Mouse (Mus musculus) bone marrow, adult 2 months (tissue): ENCODE measurements around the gene Aldh1a3.

Experiments
- CTCF ChIP-seq: fragments of 200-500 bp; IDR thresholded peaks from 2 replicates; pipeline ENCODE4 v1.5.1; 2011; ENCODE audit warnings: low read length, control low read depth; ENCODE audit not compliant: control insufficient read depth, insufficient read depth
- POLR2A ChIP-seq: fragments of 200-500 bp; IDR thresholded peaks from 2 replicates; pipeline ENCODE4 v1.6.1; 2011; ENCODE audit warnings: low read depth, mild to moderate bottlenecking, control low read depth, low read length, borderline replicate concordance; ENCODE audit not compliant: control insufficient read depth

DNA sequence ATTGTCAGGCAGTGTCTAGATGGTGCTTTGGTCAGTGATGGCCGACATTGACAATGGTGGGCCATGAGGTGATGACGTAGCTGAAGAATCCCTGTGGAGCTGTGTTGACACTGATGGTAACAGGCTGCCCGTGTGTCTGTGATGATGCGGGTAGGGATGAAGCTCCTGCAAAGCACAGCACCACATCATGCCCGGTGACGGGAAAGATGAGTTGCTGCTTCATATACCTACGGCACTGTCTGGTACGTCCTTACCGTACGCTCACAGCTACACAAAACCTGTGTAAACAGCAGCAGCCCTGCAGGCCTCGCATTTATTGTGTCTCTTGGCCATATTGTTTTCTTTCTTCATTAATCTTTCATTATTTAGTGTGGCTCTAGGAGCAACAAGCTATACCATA lies 62.8 kb downstream of the Aldh1a3 start:
- no peak for TF ChIP-seq CTCF
- no peak for TF ChIP-seq POLR2A
